Mouse (Mus musculus) cerebellum, postnatal 36 days (tissue): Measurements from ENCODE around the gene Hydin.
"Not testable (repeated sequence)": the region's sequence is repeated elsewhere in the genome, so short reads cannot be mapped to it uniquely, and the experiment has no call there.

ENCODE experiments used
- DNase-seq, 2 experiments: peaks; one replicate each; pipeline ENCODE4 v3.0.0; 2021 to 2022; ENCODE audit warnings: mixed read lengths in 2 of 2

Hydin gene

DNA sequence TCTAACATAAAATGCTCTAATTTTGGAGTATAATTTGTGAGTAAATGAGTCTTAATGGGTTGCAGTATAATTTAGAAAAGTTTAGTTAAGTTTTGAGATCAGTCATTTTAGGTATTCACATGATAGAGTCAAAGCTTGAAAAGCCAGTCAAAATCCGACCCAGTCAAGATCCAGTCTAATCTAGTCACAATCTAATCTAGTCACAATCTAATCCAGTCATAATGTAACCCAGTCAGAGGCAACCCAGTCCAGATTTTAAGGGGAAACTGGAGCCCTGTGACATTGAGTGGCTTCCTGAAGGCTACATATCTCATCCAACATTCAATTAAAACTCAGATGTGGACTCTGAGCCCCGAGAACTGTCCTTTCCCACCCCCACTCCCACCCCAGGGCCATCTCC is 72.7 kb downstream of the Hydin start:
- no peak for DNase-seq

DNA sequence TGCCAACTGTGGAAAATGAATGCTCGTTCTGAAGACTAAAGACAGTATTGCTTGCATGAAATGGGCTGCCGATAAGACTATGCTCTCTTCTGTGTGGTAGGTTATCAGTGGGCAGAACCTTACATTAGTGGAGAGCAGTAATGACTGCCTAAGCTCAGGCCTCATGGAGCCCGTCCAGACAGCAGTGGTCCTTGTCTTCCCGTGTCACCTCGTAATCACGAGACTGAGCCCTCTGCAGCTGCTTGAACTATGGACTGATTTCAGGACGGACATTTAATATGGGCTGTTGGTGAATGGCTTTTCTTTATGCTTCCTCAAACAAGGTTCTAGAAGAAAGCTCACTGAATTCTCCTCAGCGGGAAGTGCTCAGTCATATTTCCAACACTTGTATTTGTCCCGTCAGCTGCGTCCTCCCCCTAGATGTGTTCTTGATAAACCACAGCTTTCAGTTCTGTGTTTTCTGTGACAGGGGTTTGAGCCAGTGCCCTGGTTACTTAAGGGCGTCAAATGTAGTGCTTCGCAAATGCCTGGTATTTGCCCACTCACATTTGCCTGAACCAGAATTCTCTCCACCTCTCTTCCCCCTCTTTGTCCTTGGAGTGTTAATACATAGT is 73.4 kb downstream of the Hydin start:
- no peak for DNase-seq

DNA sequence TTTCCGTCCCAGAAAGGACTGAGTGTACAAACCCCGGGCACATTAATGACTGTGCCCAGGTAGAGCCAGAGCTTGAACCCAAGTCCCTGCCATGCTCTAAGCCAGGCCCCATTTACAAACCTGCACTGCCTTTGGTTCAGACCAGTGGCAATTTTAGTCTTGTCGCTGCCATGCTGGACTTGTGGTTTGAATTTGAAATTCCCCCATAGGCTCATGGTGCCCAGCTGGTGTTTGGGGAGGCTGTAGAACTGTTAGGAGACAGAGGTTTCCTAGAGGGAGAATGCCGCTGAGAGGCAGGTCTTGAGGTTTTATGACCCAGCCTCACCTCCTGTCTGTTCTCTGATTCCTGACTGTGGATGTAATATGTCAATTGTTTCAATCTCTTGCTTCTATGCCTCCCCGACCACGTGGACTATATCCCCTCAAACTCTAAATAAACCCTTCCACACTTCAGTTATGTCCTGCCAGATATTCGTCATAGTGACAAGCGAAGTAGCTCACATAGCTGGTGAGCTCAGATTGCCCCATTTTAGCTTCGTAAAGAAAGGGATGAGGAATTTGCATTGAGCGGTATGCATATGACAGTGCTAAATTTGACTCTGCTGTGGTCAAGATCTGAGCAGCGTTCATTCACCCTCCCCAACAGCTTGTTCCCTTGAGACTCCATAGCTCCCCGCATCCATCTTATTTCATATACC is 79.1 kb downstream of the Hydin start:
- no peak for DNase-seq

DNA sequence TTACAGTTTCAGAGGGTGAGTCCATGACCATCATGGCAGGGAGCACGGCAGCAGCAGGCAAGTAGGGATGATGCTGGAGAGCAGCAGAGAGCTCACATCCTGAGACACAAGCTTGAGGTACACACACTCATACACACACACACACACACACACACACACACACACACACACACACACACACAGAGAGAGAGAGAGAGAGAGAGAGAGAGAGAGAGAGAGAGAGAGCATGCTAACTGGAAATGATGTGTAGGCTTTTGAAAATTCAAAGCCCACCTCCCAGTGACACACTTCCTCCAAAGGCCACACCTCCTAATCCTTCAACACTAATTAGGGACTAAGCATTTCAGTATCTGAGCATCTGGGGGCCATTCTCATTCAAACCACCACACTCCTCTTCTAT is 80.1 kb downstream of the Hydin start:
- DNase-seq, result no peak

DNA sequence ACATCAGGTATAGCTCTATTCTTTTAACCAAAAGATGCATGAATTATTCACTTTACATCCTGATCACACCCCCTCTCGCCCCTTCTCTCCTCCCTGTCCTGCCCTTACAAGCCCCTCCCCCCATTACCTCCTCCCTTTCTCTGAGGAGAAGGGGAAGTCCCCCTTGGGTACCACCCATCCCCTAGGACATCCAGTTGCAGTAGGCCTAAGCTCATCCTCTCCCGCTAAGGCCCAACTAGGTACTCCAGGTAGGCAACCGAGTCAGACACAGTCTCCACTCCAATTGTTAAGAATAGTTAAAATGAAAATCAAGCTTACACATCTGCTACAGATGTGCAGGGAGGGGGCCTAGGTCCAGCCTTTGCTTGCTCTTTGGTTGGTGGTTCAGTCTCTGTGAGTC is 83.9 kb downstream of the Hydin start:
- DNase-seq, result no peak

DNA sequence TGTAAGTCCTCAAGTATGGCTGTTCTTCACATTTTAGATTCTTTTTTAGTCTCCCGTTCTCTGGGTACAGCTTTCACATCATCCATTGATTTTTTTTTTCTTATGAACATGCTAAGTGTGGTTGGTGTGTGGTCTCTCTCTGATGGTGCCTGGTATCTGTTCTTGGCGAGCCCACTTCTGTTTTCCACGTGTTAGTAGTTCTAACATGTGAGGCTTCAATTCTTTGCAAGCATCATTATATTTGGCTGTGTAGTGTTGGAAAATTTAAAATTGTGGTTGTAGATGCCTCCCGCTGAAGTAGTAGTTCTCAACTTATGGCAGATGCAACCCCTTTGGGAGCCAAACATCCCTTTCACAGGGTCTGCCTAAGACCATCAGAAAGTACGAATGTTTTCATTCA is 85.1 kb downstream of the Hydin start:
- no peak for DNase-seq

DNA sequence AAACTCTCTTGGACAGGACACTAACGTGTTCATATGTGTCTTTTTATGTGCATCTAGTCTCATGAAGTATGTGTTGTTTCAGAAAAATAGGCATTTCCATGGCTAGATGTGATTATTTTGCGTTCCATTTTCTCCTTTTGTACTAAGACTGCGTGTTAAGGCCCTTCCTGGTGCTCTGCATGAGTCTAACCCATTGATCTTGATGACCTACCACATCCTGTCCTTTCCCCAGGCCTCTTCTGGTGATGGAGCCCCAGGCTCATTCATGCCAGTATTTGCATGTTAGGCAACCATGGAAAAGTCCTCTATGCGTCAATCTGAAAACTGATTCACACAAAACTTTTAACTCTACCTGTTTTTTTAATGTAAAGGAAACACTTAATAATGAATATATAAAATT is 96.2 kb downstream of the Hydin start:
- DNase-seq, result no peak

DNA sequence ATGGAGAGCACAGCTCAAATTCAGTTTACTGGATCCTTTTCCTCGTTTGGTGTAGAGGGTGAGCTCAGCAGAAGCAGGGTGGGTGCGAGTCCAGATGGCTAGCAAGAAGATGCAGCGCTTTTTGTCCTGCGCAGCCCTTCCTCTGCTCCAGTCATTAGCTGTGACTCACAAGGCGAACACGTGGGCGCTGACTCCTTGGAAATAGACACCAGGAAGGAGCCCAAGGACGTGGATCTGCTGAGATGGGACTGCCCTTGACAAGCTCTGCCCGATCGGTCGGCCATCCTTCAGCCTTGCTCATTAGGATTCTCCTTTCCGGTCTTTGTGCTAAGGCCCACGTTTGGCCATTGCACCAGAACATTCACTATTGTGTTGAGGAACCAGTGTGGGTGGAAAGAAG is 106.1 kb downstream of the Hydin start:
- no peak for DNase-seq

DNA sequence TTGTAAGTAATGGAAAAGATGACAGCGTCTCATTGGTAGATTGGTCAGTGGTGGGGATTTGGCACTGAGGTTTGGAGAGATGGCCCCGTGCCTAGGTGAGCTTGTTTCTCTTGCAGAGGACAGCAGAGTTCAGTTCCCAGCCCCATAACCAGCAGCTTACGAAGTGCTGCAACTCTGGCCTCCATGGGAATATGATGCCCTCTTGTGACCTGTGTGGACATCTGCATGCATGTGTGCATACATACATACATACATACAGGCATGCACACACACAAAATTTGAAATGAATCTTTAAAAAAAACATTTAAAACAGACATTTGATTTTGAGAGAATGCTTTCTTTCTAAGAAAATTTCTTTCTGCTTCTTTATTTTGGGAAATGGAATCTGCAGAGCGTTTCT is 106.9 kb downstream of the Hydin start:
- no peak for DNase-seq

DNA sequence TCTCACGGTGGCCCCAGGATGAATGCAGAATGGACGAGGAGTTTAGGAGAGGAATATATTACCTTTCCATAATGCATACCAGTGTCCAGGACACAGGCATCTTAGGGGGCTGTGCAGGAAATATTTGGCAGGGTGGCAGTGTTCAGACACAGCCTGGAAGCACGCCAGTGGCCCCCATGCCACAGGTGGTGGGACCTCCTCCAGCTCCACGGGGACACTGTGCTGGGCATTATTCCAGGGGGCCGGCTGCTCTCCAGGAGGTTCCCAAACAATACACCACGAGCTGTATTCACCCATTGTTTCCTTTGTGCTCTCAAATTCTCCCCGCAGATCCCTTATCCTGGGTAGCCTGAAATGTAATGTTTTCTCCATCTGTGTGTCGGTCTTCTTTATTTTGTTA is 116.0 kb downstream of the Hydin start:
- DNase-seq, result no peak

DNA sequence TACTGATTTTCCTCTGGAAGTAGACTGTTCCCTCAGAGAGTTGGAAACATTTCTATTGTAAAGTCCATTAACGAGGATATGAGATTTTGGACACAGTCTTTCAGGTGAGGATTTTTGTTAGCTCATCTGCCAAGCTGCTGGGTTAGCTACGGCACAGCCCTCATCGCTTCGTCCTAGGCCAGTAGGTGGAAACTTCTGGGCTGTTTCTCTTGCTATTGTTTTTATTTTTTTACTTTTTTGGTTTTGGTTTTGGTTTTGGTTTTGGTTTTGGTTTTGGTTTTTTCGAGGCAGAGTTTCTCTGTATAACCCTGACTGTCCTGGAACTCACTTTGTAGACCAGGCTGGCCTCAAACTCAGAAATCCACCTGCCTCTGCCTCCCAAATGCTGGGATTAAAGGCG is 117.9 kb downstream of the Hydin start:
- not testable (repeated sequence) for DNase-seq

DNA sequence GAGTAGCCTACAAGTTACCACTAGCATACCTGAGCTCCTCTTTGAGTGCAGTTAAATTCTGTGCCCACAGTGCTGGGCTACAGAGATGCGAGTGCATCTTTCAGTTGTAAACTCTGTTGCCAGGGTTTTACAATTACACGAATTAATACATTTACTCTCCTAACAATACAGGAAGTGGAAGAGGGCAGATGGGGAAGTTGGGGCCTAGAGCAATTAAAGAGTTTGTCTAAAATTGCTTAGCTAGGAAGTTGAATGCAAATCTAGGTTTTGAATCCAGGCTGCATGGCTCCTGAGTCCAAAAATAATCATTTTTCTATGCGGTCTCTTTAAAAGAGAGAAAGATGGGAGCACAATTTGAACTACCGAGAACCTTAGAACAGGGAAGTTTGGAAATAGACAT is 128.9 kb downstream of the Hydin start:
- no peak for DNase-seq

DNA sequence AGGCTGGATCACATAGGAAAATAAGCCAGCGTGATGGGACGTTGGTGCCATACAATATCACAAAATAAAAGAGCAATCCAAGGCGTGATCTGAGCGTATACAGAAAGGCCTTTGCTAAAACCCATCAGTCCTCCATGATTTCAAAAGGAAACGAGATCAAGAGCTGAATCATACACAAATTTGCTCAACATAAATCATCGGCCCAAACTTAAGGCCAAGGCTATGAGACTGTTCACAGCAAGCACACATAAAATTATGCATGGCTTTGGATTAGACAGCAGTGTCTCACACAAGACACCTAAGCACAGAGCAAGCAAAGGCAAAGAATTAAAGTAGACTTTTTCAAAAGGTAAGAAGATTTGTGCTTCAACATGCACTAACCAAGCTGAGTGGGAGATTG is 133.8 kb downstream of the Hydin start:
- no peak for DNase-seq

DNA sequence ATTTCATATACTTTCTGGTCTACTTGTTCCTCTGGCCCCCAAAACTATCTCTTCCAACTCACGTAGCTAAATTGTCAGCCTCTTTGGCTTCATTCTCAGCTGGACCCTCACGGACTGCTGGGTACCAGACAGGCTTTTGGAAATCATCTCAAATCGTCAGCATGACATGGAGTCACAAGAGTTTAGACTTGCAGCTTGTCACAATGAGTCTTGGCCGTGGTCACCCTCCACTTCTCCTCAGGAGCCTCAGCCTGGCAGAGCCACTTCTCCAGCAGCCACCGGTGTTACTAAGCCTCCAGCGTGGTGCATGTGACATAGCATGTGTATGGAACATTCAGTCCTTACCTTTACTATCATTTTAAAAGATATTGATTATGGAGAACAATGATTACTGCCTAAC is 135.5 kb downstream of the Hydin start:
- no peak for DNase-seq

DNA sequence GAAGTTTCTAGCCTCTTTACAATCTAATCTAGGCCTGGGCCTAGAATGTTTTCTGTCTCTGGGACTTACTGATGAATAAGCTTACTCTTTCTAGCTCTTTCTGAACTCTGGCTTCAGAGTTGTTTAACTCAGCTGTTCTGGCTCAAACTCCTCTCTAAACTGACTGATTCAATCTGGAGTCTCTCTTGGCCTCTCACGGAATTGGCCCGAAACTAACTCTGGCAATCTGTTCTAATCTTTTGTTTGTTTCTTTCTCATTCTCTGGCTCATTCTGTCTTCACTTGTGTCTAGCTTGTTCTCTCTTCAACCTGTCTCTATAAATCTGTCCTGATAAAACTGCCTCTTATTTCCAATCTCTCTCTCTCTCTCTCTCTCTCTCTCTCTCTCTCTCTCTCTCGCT is 137.7 kb downstream of the Hydin start:
- no peak for DNase-seq

DNA sequence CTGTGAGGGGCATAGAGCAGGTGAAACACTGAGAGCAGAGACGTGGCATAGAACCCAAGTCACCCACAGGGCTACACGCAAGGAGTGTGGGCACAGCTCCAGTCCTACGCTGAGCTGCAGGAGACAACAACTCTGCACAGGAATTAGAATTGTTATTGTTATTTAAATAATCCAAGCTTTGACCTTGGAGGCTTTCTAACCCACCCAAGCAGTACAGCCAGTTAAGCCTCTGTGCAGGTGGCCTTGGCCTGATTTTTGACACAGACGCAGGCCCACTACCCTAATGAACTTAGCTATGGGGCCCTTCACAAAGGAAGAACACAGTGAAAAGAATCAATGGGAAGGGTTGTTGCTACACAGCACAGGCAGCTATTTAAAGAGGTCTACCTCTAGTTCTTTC is 148.3 kb downstream of the Hydin start:
- DNase-seq, result peak in 1 of 2 experiments; percentile 8

DNA sequence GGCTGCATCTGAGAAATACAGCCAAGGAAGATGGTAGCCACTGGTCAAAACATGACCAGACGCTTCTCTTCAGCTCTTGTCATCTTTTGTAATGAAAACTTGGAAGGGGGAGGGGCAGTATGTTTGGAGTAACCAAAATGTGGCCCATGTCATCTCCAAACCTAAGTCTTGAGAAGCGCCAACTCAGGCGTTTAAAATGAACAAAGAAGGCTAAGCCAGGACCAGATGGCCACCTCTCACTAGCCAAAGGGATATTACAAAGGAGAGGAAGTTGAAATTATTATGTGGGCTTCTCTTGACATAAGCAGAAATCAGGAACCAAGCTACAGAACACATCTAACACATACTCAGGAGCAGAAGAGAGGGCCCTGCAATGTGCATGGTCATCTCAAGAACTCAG is 150.2 kb downstream of the Hydin start:
- DNase-seq, result peak in 1 of 2 experiments; percentile 13

DNA sequence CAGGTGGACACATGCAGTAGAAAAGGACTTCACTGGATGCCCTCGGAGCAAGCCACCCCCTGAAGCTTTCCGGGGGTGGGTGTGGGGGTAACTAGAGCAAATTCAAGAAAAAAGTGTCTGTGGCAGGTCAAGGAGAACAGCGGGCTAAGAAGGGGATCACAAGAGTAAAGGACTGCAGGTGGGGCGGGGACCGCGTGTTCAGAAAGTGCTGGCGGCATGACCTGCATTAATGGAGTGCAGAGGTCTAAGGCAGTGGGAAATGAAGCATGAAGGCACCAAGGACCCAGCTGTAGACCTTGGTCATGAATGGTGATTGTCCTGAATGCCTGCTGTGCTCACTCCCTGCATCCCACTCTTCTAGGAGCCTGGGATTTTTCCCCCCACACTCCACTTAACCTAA is 151.0 kb downstream of the Hydin start:
- DNase-seq, result no peak

DNA sequence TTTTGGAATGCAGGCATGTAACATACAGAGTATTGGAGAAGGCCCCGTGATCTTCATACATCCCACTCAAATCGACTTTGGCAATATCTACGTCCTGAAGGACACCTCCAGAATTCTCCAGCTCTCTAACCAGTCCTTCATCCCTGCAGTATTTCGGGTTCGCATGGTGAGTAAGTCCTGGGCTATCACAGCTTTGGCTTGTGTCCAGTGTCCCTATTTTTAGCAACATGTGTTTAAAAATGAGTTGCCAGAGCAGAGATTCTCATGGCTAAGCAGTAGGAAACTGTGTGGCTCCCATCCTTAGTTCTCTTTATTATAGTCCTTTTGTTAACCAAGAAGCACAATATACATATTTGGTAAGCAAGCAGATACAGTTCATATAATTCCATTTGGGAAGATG is 152.9 kb downstream of the Hydin start:
- peak in 1 of 2 experiments; percentile 17 for DNase-seq

DNA sequence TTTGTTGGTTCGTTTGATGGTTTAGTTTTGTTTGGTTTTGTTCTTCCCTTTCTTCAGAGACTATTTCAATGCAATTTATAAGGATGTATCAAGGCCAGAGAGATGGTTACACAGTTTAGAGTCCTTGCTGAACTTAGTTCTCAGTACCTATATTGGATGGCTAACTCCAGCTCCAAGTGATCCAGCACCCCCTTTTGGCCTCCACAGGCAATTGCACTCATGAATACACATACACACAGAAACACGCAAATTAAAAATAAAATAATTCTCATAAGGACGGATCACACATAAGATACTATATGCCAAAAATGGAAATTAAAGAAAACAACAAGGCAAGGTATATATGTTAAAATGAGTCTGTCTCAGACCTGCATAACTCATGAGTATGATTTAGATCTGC is 153.4 kb downstream of the Hydin start:
- DNase-seq, result no peak

DNA sequence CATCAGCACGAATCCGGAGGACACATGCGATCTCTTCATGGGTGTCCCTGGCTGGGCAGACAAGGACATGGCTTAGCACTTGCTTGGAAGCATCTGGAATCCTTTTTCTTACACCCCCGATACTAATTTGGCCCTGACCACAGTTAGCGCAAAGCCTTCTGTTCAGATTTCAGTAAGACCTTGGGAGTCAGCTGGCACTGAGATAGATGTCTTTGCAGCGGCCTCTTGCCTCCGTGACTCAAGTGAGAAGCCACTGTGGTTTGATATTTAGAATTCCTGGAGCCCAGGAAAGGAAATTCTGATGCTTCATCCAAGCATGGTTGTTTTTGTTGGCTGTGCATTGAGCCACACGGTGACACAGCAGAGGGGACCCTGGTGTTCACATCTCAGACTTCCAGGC is 157.4 kb downstream of the Hydin start:
- no peak for DNase-seq

DNA sequence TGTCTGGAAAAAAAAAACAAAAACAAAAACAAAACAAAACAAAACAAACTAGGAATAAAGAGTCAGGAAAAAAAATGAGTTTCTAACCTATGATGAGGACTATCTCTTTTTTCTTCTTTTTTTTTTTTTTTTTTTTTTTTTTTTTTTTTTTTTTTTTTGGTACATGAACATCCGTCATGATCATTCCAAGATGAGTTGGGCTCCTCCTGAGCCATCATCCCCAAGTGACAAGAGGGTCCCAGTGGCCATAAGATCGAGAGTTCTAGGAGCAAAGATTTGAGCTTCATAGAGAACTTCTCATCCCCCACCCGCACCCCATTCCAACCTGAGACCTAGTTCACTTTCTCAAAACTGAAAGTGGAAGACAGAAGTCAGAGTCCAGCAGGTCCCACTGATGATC is 164.6 kb downstream of the Hydin start:
- no peak for DNase-seq

DNA sequence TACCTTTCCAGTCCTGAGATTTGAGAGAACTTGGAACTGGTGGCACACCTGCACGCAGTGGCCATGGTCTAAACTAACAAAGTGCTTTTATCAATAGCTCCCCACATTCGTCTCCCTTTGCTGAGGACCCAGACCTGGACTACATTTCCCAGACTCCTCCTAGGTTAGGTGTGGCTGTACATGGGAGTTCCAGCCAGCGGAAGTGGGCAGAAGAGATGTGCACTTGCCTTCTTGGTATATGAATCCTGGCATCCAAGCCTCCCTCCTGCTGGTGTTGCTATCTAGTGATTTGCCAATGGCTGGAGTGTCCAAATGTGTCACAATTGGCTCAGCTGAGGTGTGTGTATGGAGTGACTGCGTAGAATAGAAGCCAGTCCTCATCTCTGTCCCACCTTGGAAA is 173.8 kb downstream of the Hydin start:
- DNase-seq, result peak; percentile 50 to 56

DNA sequence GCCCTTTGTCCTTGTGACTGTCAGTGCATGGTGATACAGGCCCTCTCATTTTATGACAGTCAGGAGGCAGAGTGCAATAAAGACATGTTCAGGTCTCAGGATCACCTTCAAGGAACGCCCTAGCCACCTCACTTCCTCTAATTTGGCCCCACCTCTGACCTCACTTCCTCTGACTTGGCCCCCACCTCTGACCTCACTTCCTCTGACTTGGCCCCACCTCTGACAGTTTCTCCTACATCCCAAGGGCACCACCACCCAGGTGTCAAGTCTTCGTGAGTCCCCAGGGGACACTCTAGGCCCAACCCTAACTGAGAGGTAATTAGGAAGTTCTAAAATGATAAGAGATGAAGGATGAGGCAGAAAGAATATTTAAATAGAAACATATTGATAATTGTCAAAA is 177.5 kb downstream of the Hydin start:
- no peak for DNase-seq

DNA sequence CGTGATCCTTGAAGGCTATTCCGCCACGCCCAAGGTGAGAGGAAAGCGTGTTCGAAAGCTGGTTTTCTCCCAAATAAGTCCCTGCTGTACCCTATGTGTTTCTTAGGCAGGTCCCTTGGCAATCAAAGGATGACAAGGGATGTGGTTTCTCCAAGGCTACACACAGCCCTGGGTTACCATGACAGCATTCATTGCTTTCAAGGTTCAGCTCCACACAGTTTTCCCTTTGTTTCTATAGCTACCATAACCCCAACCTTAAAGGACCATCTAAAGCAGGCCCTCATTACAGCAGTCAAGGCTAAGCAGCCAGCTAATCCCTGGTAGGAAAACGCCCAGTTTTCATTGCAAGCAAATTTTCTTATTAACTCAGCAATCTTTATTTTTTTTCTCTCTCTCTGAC is 183.7 kb downstream of the Hydin start:
- no peak for DNase-seq
